Mouse (Mus musculus) neural tube, embryonic 12.5 days (tissue): ENCODE measurements at regions not wholly inside any gene's neighbourhood (a gene's known extent, or its start where the extent isn't known, plus 50 kb on each side); places are given as distances from the start of the nearest gene placed in this dataset.
A peak's percentile ranks its signal among the peaks of the same experiment; 100 is the strongest.

Source experiments
- ATAC-seq: fragments of 200-750 bp; cut with Nextera tagmentation; 2 replicates; pipeline ENCODE4 v1.8.0; 2017; ENCODE audit warnings: low read depth, mild to moderate bottlenecking, moderate TSS enrichment, moderate library complexity; ENCODE audit not compliant: low FRiP score
- H3K27ac ChIP-seq: fragments of 300-500 bp; sonication (generic); 2 replicates; pipeline ENCODE4 v1.5.1; 2016
- H3K27me3 ChIP-seq: fragments of 300-500 bp; sonication (generic); replicated peaks from 2 replicates; pipeline ENCODE4 v1.6.1; 2016; ENCODE audit warnings: mild to moderate bottlenecking
- H3K36me3 ChIP-seq: fragments of 300-500 bp; sonication (generic); 2 replicates; pipeline ENCODE4 v1.6.1; 2016; ENCODE audit warnings: mild to moderate bottlenecking
- H3K4me1 ChIP-seq: fragments of 300-500 bp; sonication (generic); 2 replicates; pipeline ENCODE4 v1.6.1; 2016
- H3K4me2 ChIP-seq: fragments of 300-500 bp; sonication (generic); replicated peaks from 2 replicates; pipeline ENCODE4 v1.6.1; 2016; ENCODE audit warnings: mild to moderate bottlenecking
- H3K4me3 ChIP-seq: fragments of 300-500 bp; sonication (generic); 2 replicates; pipeline ENCODE4 v1.5.1; 2016
- H3K9ac ChIP-seq: fragments of 300-500 bp; sonication (generic); 2 replicates; pipeline ENCODE4 v1.6.1; 2016; ENCODE audit warnings: mild to moderate bottlenecking
- H3K9me3 ChIP-seq: fragments of 300-500 bp; sonication (generic); 2 replicates; pipeline ENCODE4 v1.6.1; 2016; ENCODE audit warnings: mild to moderate bottlenecking
- WGBS: fragments of 180-500 bp; shearing (Covaris S2); methylation state at CpG from one replicate; pipeline ENCODE4 v1.1.7; 2016; 5-methylcytosine and 5-hydroxymethylcytosine counted together

- H3K27ac ChIP-seq = no peak overlapping the region
- H3K4me1 ChIP-seq = peaks cover 9% of the 10 kb centered on the region; the same call in 1 of the 2 replicates
- no peaks in the 10 kb centered on the region for H3K9me3 ChIP-seq
- ATAC-seq = 0 out of 2 replicates have a peak, but pooled peaks have one; percentile 31
- H3K36me3 ChIP-seq = no peaks in the 10 kb centered on the region
- WGBS = 46% methylated on average over 8 of the region's 8 CpGs
- H3K4me3 ChIP-seq = no peak overlapping the region
- H3K4me2 ChIP-seq = no peak overlapping the region
- no peaks in the 10 kb centered on the region for H3K27me3 ChIP-seq
- H3K9ac ChIP-seq = no peak overlapping the region
Observed at GRCm38 (mm10) chr11:20965575-20966239, 125.4 kb upstream of the Peli1 start.

- H3K36me3 ChIP-seq = no peaks in the 10 kb centered on the region
- H3K27ac ChIP-seq = no peak overlapping the region
- WGBS = 43% methylated on average over 2 of the region's 3 CpGs
- peak; percentile 61 for ATAC-seq
- H3K4me1 ChIP-seq = peaks cover 9% of the 10 kb centered on the region; the same call in 1 of the 2 replicates
- no peak overlapping the region for H3K4me2 ChIP-seq
- no peak overlapping the region for H3K4me3 ChIP-seq
- no peaks in the 10 kb centered on the region for H3K9me3 ChIP-seq
- H3K27me3 ChIP-seq = no peaks in the 10 kb centered on the region
- no peak overlapping the region for H3K9ac ChIP-seq
Observed at GRCm38 (mm10) chr11:20967321-20967984, 123.6 kb upstream of the Peli1 start.

GRCm38 (mm10) chr11:20968341-20968740, 122.8 kb upstream of the Peli1 start:
- Histone ChIP-seq H3K4me1 (peaks cover 9% of the 10 kb centered on the region; the same call in 1 of the 2 replicates), H3K4me3 (no peak overlapping the region), H3K36me3 (no peaks in the 10 kb centered on the region), H3K27me3 (no peaks in the 10 kb centered on the region), H3K27ac (no peak overlapping the region), H3K9ac (no peak overlapping the region), H3K9me3 (no peaks in the 10 kb centered on the region), H3K4me2 (no peak overlapping the region)
- ATAC-seq = peak; percentile 53; the same call in 1 of the 2 replicates
- WGBS = 55% methylated on average over 2 of the region's 2 CpGs

GRCm38 (mm10) chr11:20973141-20973540, 118.0 kb upstream of the Peli1 start:
- H3K36me3 ChIP-seq = no peaks in the 10 kb centered on the region

GRCm38 (mm10) chr11:20981588-20981987, 109.5 kb upstream of the Peli1 start:
- Histone ChIP-seq H3K4me1 (no peaks in the 10 kb centered on the region), H3K9me3 (no peaks in the 10 kb centered on the region), H3K4me2 (no peak overlapping the region), H3K27ac (no peak overlapping the region), H3K4me3 (no peak overlapping the region), H3K36me3 (no peaks in the 10 kb centered on the region), H3K27me3 (no peaks in the 10 kb centered on the region), H3K9ac (no peak overlapping the region)
- no peak for ATAC-seq
- WGBS = 87% methylated on average over 2 of the region's 2 CpGs

More at GRCm38 (mm10) chr11:20973141-20973540, 118.0 kb upstream of the Peli1 start:
- no peak overlapping the region for H3K9ac ChIP-seq
- no peak overlapping the region for H3K4me2 ChIP-seq
- no peak for ATAC-seq
- no peak overlapping the region for H3K27ac ChIP-seq
- WGBS = 70% methylated on average over 3 of the region's 3 CpGs
- H3K4me3 ChIP-seq = no peak overlapping the region
- H3K27me3 ChIP-seq = no peaks in the 10 kb centered on the region
- H3K9me3 ChIP-seq = no peaks in the 10 kb centered on the region
- peaks cover 3% of the 10 kb centered on the region; the same call in 1 of the 2 replicates for H3K4me1 ChIP-seq

GRCm38 (mm10) chr11:20982010-20982409, 109.1 kb upstream of the Peli1 start:
- no peak for ATAC-seq
- Histone ChIP-seq H3K4me2 (no peak overlapping the region), H3K27ac (no peak overlapping the region), H3K9me3 (no peaks in the 10 kb centered on the region), H3K36me3 (no peaks in the 10 kb centered on the region), H3K27me3 (no peaks in the 10 kb centered on the region), H3K4me1 (no peaks in the 10 kb centered on the region), H3K9ac (no peak overlapping the region), H3K4me3 (no peak overlapping the region)
- WGBS = 92% methylated on average over 1 of the region's 1 CpGs

- H3K4me1 ChIP-seq = no peaks in the 10 kb centered on the region
- H3K27me3 ChIP-seq = no peaks in the 10 kb centered on the region
- no peak for ATAC-seq
- H3K4me2 ChIP-seq = no peak overlapping the region
- H3K27ac ChIP-seq = no peak overlapping the region
- H3K36me3 ChIP-seq = no peaks in the 10 kb centered on the region
- H3K4me3 ChIP-seq = no peak overlapping the region
- H3K9ac ChIP-seq = no peak overlapping the region
- no peaks in the 10 kb centered on the region for H3K9me3 ChIP-seq
- 95% methylated on average over 6 of the region's 6 CpGs for WGBS
Observed at GRCm38 (mm10) chr11:20982500-20982899, 108.6 kb upstream of the Peli1 start.

GRCm38 (mm10) chr11:20985069-20985759, 105.9 kb upstream of the Peli1 start:
- Histone ChIP-seq H3K36me3 (no peaks in the 10 kb centered on the region), H3K27me3 (no peaks in the 10 kb centered on the region), H3K9ac (no peak overlapping the region), H3K4me1 (no peaks in the 10 kb centered on the region; the same call in 1 of the 2 replicates), H3K9me3 (no peaks in the 10 kb centered on the region), H3K4me3 (no peak overlapping the region), H3K4me2 (no peak overlapping the region), H3K27ac (no peak overlapping the region)
- no peak for ATAC-seq
- WGBS = 64% methylated on average over 6 of the region's 6 CpGs

- no peak for ATAC-seq
- WGBS = 45% methylated on average over 4 of the region's 4 CpGs
Observed at GRCm38 (mm10) chr11:20985771-20986170, 105.3 kb upstream of the Peli1 start.

GRCm38 (mm10) chr11:20987171-20987815, 103.8 kb upstream of the Peli1 start:
- H3K4me1 ChIP-seq = no peaks in the 10 kb centered on the region; the same call in 1 of the 2 replicates
- no peak overlapping the region for H3K4me3 ChIP-seq
- ATAC-seq = peak; percentile 38; the same call in 1 of the 2 replicates
- H3K9ac ChIP-seq = no peak overlapping the region
- H3K27ac ChIP-seq = no peak overlapping the region
- H3K36me3 ChIP-seq = no peaks in the 10 kb centered on the region
- no peak overlapping the region for H3K4me2 ChIP-seq
- WGBS = 61% methylated on average over 5 of the region's 5 CpGs
- H3K9me3 ChIP-seq = no peaks in the 10 kb centered on the region
- H3K27me3 ChIP-seq = no peaks in the 10 kb centered on the region

More at GRCm38 (mm10) chr11:20985771-20986170, 105.3 kb upstream of the Peli1 start:
- Histone ChIP-seq H3K4me2 (no peak overlapping the region), H3K27me3 (no peaks in the 10 kb centered on the region), H3K4me3 (no peak overlapping the region), H3K4me1 (no peaks in the 10 kb centered on the region; the same call in 1 of the 2 replicates), H3K36me3 (no peaks in the 10 kb centered on the region), H3K9ac (no peak overlapping the region), H3K27ac (no peak overlapping the region), H3K9me3 (no peaks in the 10 kb centered on the region)

GRCm38 (mm10) chr11:20987841-20988251, 103.2 kb upstream of the Peli1 start:
- WGBS = 79% methylated on average over 11 of the region's 11 CpGs
- Histone ChIP-seq H3K4me3 (no peak overlapping the region), H3K27ac (no peak overlapping the region), H3K36me3 (no peaks in the 10 kb centered on the region), H3K4me2 (no peak overlapping the region), H3K4me1 (no peaks in the 10 kb centered on the region; the same call in 1 of the 2 replicates), H3K27me3 (no peaks in the 10 kb centered on the region), H3K9me3 (no peaks in the 10 kb centered on the region), H3K9ac (no peak overlapping the region)
- peak; percentile 89 for ATAC-seq

GRCm38 (mm10) chr11:20988871-20989270, 102.2 kb upstream of the Peli1 start:
- no peaks in the 10 kb centered on the region for H3K9me3 ChIP-seq
- WGBS = 94% methylated on average over 3 of the region's 3 CpGs
- H3K27ac ChIP-seq = no peak overlapping the region
- no peak overlapping the region for H3K9ac ChIP-seq
- H3K4me3 ChIP-seq = no peak overlapping the region
- no peaks in the 10 kb centered on the region for H3K27me3 ChIP-seq
- no peak overlapping the region for H3K4me2 ChIP-seq
- no peak for ATAC-seq
- no peaks in the 10 kb centered on the region; the same call in 1 of the 2 replicates for H3K4me1 ChIP-seq
- no peaks in the 10 kb centered on the region for H3K36me3 ChIP-seq
